In the genomic region with DNA sequence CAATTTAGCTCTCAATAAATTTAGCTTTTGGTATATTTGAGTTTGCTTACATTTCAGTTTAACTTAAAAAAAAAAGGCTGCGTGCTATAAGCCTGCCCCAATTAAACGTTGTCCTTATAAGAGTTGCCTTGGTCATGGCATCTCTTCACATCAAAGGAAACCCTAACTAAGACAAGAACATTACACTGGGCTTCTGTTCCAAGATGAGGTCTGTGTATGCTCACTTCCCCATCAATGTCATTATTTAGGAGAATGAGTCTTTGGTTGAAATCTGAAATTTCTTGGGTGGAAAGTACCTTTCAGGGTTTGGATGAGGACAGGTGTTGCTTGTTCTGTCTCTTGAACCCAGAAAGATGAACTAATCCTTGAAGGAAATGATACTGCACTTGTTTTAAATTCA, we compare ENCODE assay signal across 27 mouse cellular contexts.
"Had no signal": no experiment of that assay in that cellular context is flagged by ENCODE, and none has a peak within 500 bp of the region (broad histone marks: within the 10 kb centered on the region; RNA-seq: fewer than 3 reads in every experiment).

No protein-coding gene starts in this region.

- H3K9me3 ChIP-seq: limb, embryonic 10.5 days; limb, embryonic 12.5 days; limb, embryonic 13.5 days; limb, embryonic 15.5 days; liver, embryonic 12.5 days; liver, embryonic 13.5 days; liver, embryonic 15.5 days; lung, embryonic 15.5 days; megakaryocyte, embryonic 14.5 days; midbrain, embryonic 10.5 days; midbrain, embryonic 12.5 days; midbrain, embryonic 13.5 days; midbrain, embryonic 15.5 days had no signal

- ATAC-seq: liver, embryonic 12.5 days; midbrain, embryonic 13.5 days; midbrain, embryonic 15.5 days; midbrain, embryonic 16.5 days had no signal

- H3K27me3 ChIP-seq: limb, embryonic 12.5 days; limb, embryonic 13.5 days; limb, embryonic 15.5 days; liver, embryonic 12.5 days; liver, embryonic 13.5 days; liver, embryonic 15.5 days; lung, embryonic 15.5 days; megakaryocyte, embryonic 14.5 days; midbrain, embryonic 12.5 days; midbrain, embryonic 13.5 days; midbrain, embryonic 15.5 days had no signal

- DNase-seq: left cerebral cortex, postnatal 4 days; liver; liver, embryonic 13.5 days; liver, postnatal 0 days; lung, adult 2 months; lung, embryonic 14.5 days; lung, postnatal 10 days; lung, postnatal 14 days; lung, postnatal 4 days; midbrain, embryonic 14.5 days had no signal

- H3K27ac ChIP-seq: limb, embryonic 10.5 days; limb, embryonic 12.5 days; limb, embryonic 13.5 days; limb, embryonic 15.5 days; liver, embryonic 12.5 days; liver, embryonic 13.5 days; liver, embryonic 14.5 days; liver, embryonic 15.5 days; lung, embryonic 15.5 days; midbrain, embryonic 10.5 days; midbrain, embryonic 12.5 days; midbrain, embryonic 13.5 days; midbrain, embryonic 15.5 days had no signal

- H3K4me3 ChIP-seq: limb, embryonic 10.5 days; limb, embryonic 12.5 days; limb, embryonic 13.5 days; limb, embryonic 15.5 days; liver, embryonic 12.5 days; liver, embryonic 13.5 days; liver, embryonic 15.5 days; lung, embryonic 15.5 days; megakaryocyte, embryonic 14.5 days; midbrain, embryonic 10.5 days; midbrain, embryonic 12.5 days; midbrain, embryonic 13.5 days; midbrain, embryonic 15.5 days; myocyte had no signal

- H3K4me2 ChIP-seq: limb, embryonic 12.5 days; limb, embryonic 13.5 days; limb, embryonic 15.5 days; liver, embryonic 11.5 days; liver, embryonic 12.5 days; liver, embryonic 13.5 days; liver, embryonic 15.5 days; lung, embryonic 14.5 days; lung, embryonic 15.5 days; midbrain, embryonic 11.5 days; midbrain, embryonic 12.5 days; midbrain, embryonic 13.5 days; midbrain, embryonic 15.5 days had no signal

- H3K4me1 ChIP-seq: limb, embryonic 10.5 days; limb, embryonic 12.5 days; limb, embryonic 15.5 days; lung, embryonic 15.5 days; midbrain, embryonic 10.5 days; midbrain, embryonic 12.5 days; midbrain, embryonic 13.5 days; midbrain, embryonic 15.5 days had no signal

- H3K36me3 ChIP-seq: limb, embryonic 10.5 days; limb, embryonic 15.5 days; liver, embryonic 12.5 days; liver, embryonic 13.5 days; liver, embryonic 15.5 days; lung, embryonic 15.5 days; midbrain, embryonic 12.5 days; midbrain, embryonic 13.5 days; midbrain, embryonic 15.5 days had no signal

- H3K9ac ChIP-seq: limb, embryonic 12.5 days; limb, embryonic 13.5 days; limb, embryonic 15.5 days; liver, embryonic 12.5 days; liver, embryonic 13.5 days; liver, embryonic 14.5 days; liver, embryonic 15.5 days; liver, postnatal 0 days; lung, embryonic 14.5 days; lung, embryonic 15.5 days; midbrain, embryonic 12.5 days; midbrain, embryonic 13.5 days; midbrain, embryonic 15.5 days had no signal
